ENCODE assay signal across 7 mouse cellular contexts in the genomic region with DNA sequence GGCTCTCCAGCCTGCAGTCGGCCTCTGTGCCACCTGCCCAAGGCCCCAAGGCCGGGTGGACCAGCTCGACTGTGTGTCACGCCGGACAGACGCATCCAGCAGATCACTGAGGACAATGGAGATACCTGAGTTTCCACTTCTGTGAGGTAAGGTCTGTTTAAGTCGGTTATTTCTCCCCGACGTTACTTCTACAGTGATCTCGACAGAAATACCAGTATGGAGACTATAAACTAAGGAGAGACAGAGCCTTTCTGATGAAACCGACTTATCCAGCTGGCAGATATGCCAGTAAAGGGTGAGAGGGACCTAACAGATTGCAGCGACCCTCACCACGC.
DNase-seq lines count a peak whose midpoint lies in the region; ATAC-seq and TF ChIP-seq lines count a peak whose summit lies in the region.

No protein-coding gene starts in this region.

- H3K36me3 ChIP-seq in lung, postnatal 0 days (ENCODE audit: insufficient read depth, low read length) = no peaks in the 10 kb centered on the region
- H3K36me3 ChIP-seq in hindbrain, embryonic 10.5 days = 0 out of 2 replicates have a peak, but pooled peaks cover 5% of the 10 kb centered on the region
- no peaks in the 10 kb centered on the region for H3K36me3 ChIP-seq in liver, embryonic 12.5 days
- no peaks in the 10 kb centered on the region for H3K36me3 ChIP-seq in stomach, embryonic 16.5 days (ENCODE audit: control insufficient read depth, insufficient read depth, low read length)

- peak overlapping the region; percentile 48 for H3K4me2 ChIP-seq in lung, postnatal 0 days (replicated peaks; ENCODE audit: low read depth, low read length)
- peak overlapping the region; percentile 48 for H3K4me2 ChIP-seq in liver, embryonic 12.5 days
- peak overlapping the region; percentile 57 for H3K4me2 ChIP-seq in stomach, embryonic 16.5 days (ENCODE audit: low read depth, low read length)

- H3K9me3 ChIP-seq in lung, postnatal 0 days (ENCODE audit: low read length) = no peaks in the 10 kb centered on the region
- H3K9me3 ChIP-seq in hindbrain, embryonic 10.5 days = no peaks in the 10 kb centered on the region
- H3K9me3 ChIP-seq in liver, embryonic 12.5 days (replicated peaks) = no peaks in the 10 kb centered on the region
- H3K9me3 ChIP-seq in stomach, embryonic 16.5 days (replicated peaks; ENCODE audit: control insufficient read depth, low read length) = no peaks in the 10 kb centered on the region

- H3K27ac ChIP-seq in lung, postnatal 0 days (ENCODE audit: low read length) = peak overlapping the region; percentile 75
- peak overlapping the region; percentile 80 for H3K27ac ChIP-seq in hindbrain, embryonic 10.5 days
- H3K27ac ChIP-seq in liver, embryonic 12.5 days = no peak overlapping the region
- H3K27ac ChIP-seq in stomach, embryonic 16.5 days (ENCODE audit: low read length) = peak overlapping the region; percentile 69

- peak overlapping the region; percentile 16 for H3K9ac ChIP-seq in lung, postnatal 0 days (replicated peaks; ENCODE audit: low read depth)
- no peak overlapping the region for H3K9ac ChIP-seq in liver, embryonic 12.5 days
- peak overlapping the region; percentile 52 for H3K9ac ChIP-seq in stomach, embryonic 16.5 days (ENCODE audit: low read length)

- no peak for ATAC-seq in lung, postnatal 0 days
- ATAC-seq in liver, embryonic 12.5 days = no peak
- no peak for ATAC-seq in stomach, embryonic 16.5 days (ENCODE audit: insufficient read depth, low FRiP score)

- no peak for TF ChIP-seq CTCF in lung, postnatal 0 days (IDR thresholded peaks at IDR 0.05)

- 33% methylated on average over 13 of the region's 13 CpGs for WGBS in lung, postnatal 0 days
- WGBS in hindbrain, embryonic 10.5 days = 12% methylated on average over 13 of the region's 13 CpGs
- 19% methylated on average over 13 of the region's 13 CpGs for WGBS in liver, embryonic 12.5 days (ENCODE audit: insufficient replicate concordance)
- 26% methylated on average over 13 of the region's 13 CpGs for WGBS in stomach, embryonic 16.5 days

- no peak for TF ChIP-seq EP300 in lung, postnatal 0 days (IDR thresholded peaks at IDR 0.05)

- no peak for DNase-seq in lung, postnatal 0 days (ENCODE audit: low spot score)
- DNase-seq in lung, postnatal 4 days = no peak
- DNase-seq in hindbrain, embryonic 10.5 days (ENCODE audit: low spot score) = no peak
- no peak for DNase-seq in right cerebral cortex, postnatal 10 days (ENCODE audit: low spot score in 2 of 2)
- DNase-seq in gastrocnemius, postnatal 10 days = no peak

- H3K4me3 ChIP-seq in lung, postnatal 0 days (ENCODE audit: low read depth, low read length) = peak overlapping the region; percentile 37
- peak overlapping the region; percentile 49 for H3K4me3 ChIP-seq in hindbrain, embryonic 10.5 days
- H3K4me3 ChIP-seq in liver, embryonic 12.5 days = no peak overlapping the region
- peak overlapping the region; percentile 36 for H3K4me3 ChIP-seq in stomach, embryonic 16.5 days (replicated peaks; ENCODE audit: low read length)

- H3K27me3 ChIP-seq in lung, postnatal 0 days (replicated peaks; ENCODE audit: insufficient read depth, low read length) = no peaks in the 10 kb centered on the region
- peaks cover 10% of the 10 kb centered on the region for H3K27me3 ChIP-seq in hindbrain, embryonic 10.5 days (ENCODE audit: insufficient read depth, poor library complexity, severe bottlenecking)
- H3K27me3 ChIP-seq in liver, embryonic 12.5 days (replicated peaks) = peaks cover 26% of the 10 kb centered on the region
- no peaks in the 10 kb centered on the region for H3K27me3 ChIP-seq in stomach, embryonic 16.5 days (ENCODE audit: control insufficient read depth, insufficient read depth, low read length)

- H3K4me1 ChIP-seq in lung, postnatal 0 days (ENCODE audit: insufficient read depth, low read depth, low read length) = peaks cover 4% of the 10 kb centered on the region; the same call in 1 of the 2 replicates
- peaks cover 90% of the 10 kb centered on the region for H3K4me1 ChIP-seq in hindbrain, embryonic 10.5 days (replicated peaks)
- H3K4me1 ChIP-seq in liver, embryonic 12.5 days = peaks cover 3% of the 10 kb centered on the region; the same call in 1 of the 2 replicates
- peaks cover 32% of the 10 kb centered on the region for H3K4me1 ChIP-seq in stomach, embryonic 16.5 days (ENCODE audit: control insufficient read depth, insufficient read depth, low read length)
